Mouse (Mus musculus) lung, postnatal 0 days (tissue): ENCODE data around the gene Coq6.

Source experiments
- CTCF ChIP-seq: IDR thresholded peaks from 2 replicates; pipeline ENCODE4 v1.5.1; 2016; ENCODE audit warnings: antibody characterized with exemption, mild to moderate bottlenecking
- EP300 ChIP-seq: IDR thresholded peaks from 2 replicates; pipeline ENCODE4 v1.6.1; 2016; ENCODE audit warnings: antibody characterized with exemption, mild to moderate bottlenecking, control low read depth

GRCm38 (mm10) chr12:84408819-84409507 lies 47.5 kb downstream of the Coq6 start, which contains the start of the genes Entpd5 and Bbof1:
- TF ChIP-seq CTCF (no peak), EP300 (no peak)
